Mouse (Mus musculus) adipocyte (in vitro differentiated cells): ENCODE results near the gene 4933421I07Rik.

Experiments
- DNase-seq: peaks from one replicate; pipeline ENCODE4 v3.0.0-alpha.2; 2016; ENCODE audit warnings: low spot score

The 4933421I07Rik gene

GRCm38 (mm10) chr7:42447850-42448249, at the start of gene 4933421I07Rik:
Gene 4933421I07Rik, minus strand, starts transcription at chr7:42448120.
- DNase-seq, result no peak

- no peak for DNase-seq
Observed at GRCm38 (mm10) chr7:42497356-42497755, 49.4 kb upstream of the 4933421I07Rik start.

- no peak for DNase-seq
Observed at GRCm38 (mm10) chr7:42496202-42496601, 48.3 kb upstream of the 4933421I07Rik start.

- no peak for DNase-seq
Observed at GRCm38 (mm10) chr7:42490859-42491258, 42.9 kb upstream of the 4933421I07Rik start.

GRCm38 (mm10) chr7:42490358-42490757, 42.4 kb upstream of the 4933421I07Rik start:
- DNase-seq, result no peak

- DNase-seq, result no peak
Observed at GRCm38 (mm10) chr7:42454640-42455039, 6.7 kb upstream of the 4933421I07Rik start.

- peak; percentile 18 for DNase-seq
Observed at GRCm38 (mm10) chr7:42450618-42451017, 2.7 kb upstream of the 4933421I07Rik start.

- DNase-seq, result no peak
Observed at GRCm38 (mm10) chr7:42447352-42447751, 568 bp downstream of the 4933421I07Rik start.
